Mouse (Mus musculus) urinary bladder, postnatal 25 days (tissue): ENCODE measurements around the gene Mospd3.

Experiments
- DNase-seq: peaks from one replicate; pipeline ENCODE4 v3.0.0; 2022; ENCODE audit warnings: low spot score

Gene Mospd3

DNA sequence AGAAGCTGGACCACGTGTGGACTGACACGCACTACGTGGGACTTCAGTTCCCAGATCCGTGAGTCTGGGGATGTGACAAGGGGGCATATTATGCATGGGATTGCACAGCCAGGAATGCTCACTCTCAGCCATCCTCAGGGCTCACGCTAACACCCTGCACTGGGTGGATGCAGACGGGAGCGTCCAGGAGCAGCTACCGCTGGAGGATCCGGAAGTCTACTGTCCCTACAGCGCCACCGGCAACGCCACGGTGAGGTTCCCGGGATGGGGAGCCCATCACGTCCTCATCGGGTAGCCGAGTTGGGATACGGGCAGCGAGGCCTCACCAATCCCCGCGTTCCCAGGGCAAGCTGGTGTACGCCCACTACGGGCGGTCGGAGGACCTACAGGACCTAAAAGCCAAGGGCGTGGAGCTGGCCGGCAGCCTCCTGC, 26.4 kb downstream of the Mospd3 start:
- DNase-seq = peak; percentile 36

- no peak for DNase-seq
These were observed 29.9 kb downstream of the Mospd3 start for GRCm38 (mm10) chr5:137570691-137571586.

- DNase-seq = no peak
These were observed 30.7 kb downstream of the Mospd3 start for GRCm38 (mm10) chr5:137570181-137570580.

GRCm38 (mm10) chr5:137569665-137570064, 31.2 kb downstream of the Mospd3 start, which contains the start of gene Tfr2:
Gene Tfr2 (plus strand): TSS chr5:137569840.
- DNase-seq = peak; percentile 33

DNA sequence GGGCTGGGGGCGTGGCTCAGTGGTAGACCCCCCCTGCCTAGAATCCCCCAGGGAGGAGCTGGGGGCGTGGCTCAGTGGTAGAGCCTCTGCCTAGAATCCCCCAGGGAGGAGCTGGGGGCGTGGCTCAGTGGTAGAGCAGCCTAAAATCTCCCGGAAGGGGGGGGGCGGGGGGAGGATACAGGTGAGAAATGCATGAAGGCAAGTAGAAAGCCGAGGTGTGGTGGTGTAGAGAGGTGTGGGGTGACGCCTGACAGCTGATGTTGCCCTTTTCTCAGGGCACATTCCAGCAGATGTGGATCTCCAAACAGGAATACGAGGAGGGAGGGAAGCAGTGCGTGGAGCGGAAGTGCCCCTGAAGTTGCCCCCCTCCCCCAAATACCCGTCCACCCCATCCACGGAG, 31.8 kb downstream of the Mospd3 start:
- DNase-seq = no peak

DNA sequence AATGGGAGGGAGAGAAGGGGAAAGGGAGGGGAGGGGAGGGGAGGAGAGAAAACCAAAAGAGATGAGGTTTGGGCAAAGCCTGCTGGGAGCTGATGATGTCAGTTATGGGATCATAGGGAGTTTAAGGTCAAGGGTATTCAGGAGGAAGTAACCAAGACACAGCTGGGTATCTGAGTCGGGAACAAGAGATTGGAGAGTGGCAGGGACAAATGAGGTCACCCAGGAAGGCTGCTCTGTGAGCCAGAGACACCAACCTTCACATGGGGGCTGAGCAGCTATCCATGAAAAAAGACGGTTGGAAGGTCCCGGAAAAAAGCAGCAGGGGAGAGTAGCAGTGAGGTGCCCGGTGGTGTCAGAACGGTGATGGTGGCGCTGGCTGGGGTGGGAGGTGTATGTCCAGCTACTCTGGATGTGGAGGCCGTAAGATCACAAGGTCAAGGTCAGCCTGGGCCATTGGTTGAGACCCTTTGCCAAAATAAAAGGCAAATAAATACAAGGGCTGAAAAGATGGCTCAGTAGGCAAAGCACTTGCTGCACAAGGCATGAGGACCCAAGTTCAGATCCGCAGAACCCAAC, 32.5 kb downstream of the Mospd3 start:
- DNase-seq = no peak

GRCm38 (mm10) chr5:137566416-137566815, 34.4 kb downstream of the Mospd3 start:
- DNase-seq = no peak

DNA sequence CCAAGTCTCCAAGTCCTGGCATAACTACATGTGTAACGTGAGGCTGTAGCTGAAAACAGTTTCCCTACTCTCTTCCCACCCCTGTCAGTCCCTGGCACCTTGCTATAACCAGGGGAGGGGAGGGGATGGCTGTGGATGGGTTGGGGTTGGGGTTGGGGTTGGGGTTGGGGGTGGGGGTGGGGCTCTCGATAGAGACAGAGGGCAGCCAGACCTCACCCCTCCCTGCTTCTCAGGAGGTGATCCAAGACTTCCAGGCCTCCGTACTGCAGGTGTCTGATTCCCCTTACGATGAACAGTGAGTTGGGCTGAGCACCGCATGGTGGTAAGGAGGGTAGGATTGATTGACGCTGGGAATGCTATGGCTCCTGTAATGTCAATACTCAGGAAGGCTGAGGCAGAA, 35.1 kb downstream of the Mospd3 start:
- no peak for DNase-seq

- DNase-seq = no peak
These were observed 37.9 kb downstream of the Mospd3 start for GRCm38 (mm10) chr5:137562965-137563364.

DNA sequence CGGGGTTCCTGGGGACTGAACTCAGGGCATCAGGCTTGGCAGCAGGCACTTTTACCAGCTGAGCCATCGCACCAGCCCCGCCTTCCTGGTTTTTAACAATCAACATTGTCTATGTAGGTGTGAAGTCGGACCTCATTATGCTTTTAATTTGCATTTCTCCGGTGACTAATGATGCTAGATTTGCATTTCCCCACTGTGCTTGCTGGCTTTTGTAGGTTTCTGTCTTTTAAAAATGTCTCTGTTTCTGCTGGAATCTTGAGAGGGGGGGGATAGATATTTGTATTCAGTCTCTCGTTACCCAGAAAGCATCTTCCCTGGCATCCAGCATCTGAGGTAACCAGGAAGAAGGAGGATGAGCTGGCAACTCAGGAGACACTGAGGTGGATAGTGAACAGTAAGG, 39.3 kb downstream of the Mospd3 start:
- DNase-seq = no peak

DNA sequence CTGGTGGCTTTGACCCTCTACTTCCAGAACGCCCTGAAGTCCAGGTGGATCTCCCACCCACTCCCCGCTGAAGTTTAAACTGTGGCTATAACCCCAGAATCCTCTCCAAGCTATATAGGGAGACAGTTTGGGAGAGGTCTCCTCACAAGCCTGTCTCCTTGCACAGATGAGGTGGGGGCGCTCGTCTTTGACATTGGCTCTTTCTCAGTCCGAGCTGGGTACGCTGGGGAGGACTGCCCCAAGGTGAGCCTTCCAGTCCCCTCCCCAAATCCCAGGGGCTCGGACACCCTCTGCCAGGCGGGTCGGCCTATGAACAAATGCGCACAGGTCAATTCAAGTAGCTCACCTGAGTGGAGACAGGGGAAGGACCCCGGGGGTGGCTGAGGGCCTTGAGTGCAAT, 47.0 kb downstream of the Mospd3 start:
- no peak for DNase-seq

GRCm38 (mm10) chr5:137553411-137553837, 47.4 kb downstream of the Mospd3 start, which contains the start of gene Actl6b:
Gene Actl6b (plus strand): TSS chr5:137553517.
- DNase-seq = peak; percentile 49

GRCm38 (mm10) chr5:137553000-137553399, 47.9 kb downstream of the Mospd3 start:
- no peak for DNase-seq

GRCm38 (mm10) chr5:137551119-137551518, 49.7 kb downstream of the Mospd3 start:
- no peak for DNase-seq

- DNase-seq = no peak
These were observed 51.0 kb downstream of the Mospd3 start for GRCm38 (mm10) chr5:137549840-137550239.
